20 mouse cellular contexts compared by ENCODE assay signal in the genomic region with DNA sequence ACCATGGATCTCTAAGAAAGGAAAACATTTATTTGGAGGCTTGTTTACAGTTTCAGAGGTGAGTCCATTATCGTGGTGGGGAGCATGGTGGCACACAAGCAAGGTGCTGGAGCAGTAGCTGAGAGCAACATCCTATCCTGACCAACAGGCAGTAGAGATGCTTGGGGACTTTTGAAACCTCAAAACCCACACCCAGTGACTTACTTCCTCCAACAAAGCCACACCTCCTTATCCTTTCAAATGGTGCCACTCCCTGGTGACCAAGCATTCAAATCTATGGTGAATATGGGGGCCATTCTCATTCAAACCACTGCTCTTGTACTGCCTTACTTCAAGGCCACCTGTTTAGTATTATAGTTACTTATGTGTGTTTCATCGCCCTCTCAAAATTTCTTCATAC. TPM values are rescaled to one million over a fixed set of nuclear protein-coding genes. Genes with fewer than 3 reads are reported as not detected.
A peak's percentile ranks its signal among the peaks of the same experiment; 100 is the strongest.
DNase-seq lines count a peak whose midpoint lies in the region; ATAC-seq lines count a peak whose summit lies in the region.
"Had no signal": no experiment of that assay in that cellular context is flagged by ENCODE, and none has a peak within 500 bp of the region (broad histone marks: within the 10 kb centered on the region; RNA-seq: fewer than 3 reads in every experiment).

No protein-coding gene starts in this region.

- H3K27me3 ChIP-seq in forebrain, embryonic 10.5 days (ENCODE audit: poor library complexity, severe bottlenecking), result no peaks in the 10 kb centered on the region
- H3K27me3 ChIP-seq in forebrain, embryonic 14.5 days (replicated peaks; ENCODE audit: control insufficient read depth, insufficient read depth, low read length), result no peaks in the 10 kb centered on the region
- no peaks in the 10 kb centered on the region for H3K27me3 ChIP-seq in midbrain, embryonic 14.5 days (ENCODE audit: control insufficient read depth, insufficient read depth, low read length)
- H3K27me3 ChIP-seq: embryonic facial prominence, embryonic 13.5 days; forebrain, embryonic 13.5 days; heart, embryonic 12.5 days; intestine, embryonic 15.5 days had no signal

- H3K27ac ChIP-seq in forebrain, embryonic 10.5 days, result no peak overlapping the region
- H3K27ac ChIP-seq in forebrain, embryonic 14.5 days (ENCODE audit: low read depth, low read length), result no peak overlapping the region
- H3K27ac ChIP-seq in midbrain, embryonic 14.5 days (replicated peaks; ENCODE audit: low read depth, low read length), result no peak overlapping the region
- H3K27ac ChIP-seq: embryonic facial prominence, embryonic 13.5 days; forebrain, embryonic 13.5 days; hindbrain, embryonic 10.5 days; hindbrain, embryonic 14.5 days; intestine, embryonic 15.5 days had no signal

- 86% methylated on average over 2 of the region's 2 CpGs for WGBS in forebrain, embryonic 10.5 days
- 91% methylated on average over 2 of the region's 2 CpGs for WGBS in forebrain, embryonic 14.5 days
- WGBS in midbrain, embryonic 14.5 days, result 94% methylated on average over 2 of the region's 2 CpGs

- no peaks in the 10 kb centered on the region for H3K36me3 ChIP-seq in forebrain, embryonic 10.5 days (replicated peaks)
- no peaks in the 10 kb centered on the region for H3K36me3 ChIP-seq in forebrain, embryonic 14.5 days (ENCODE audit: control insufficient read depth, insufficient read depth, low read length)
- no peaks in the 10 kb centered on the region for H3K36me3 ChIP-seq in midbrain, embryonic 14.5 days (ENCODE audit: control insufficient read depth, insufficient read depth, low read length)
- H3K36me3 ChIP-seq: embryonic facial prominence, embryonic 13.5 days; heart, embryonic 12.5 days; hindbrain, embryonic 10.5 days; intestine, embryonic 15.5 days had no signal

- ATAC-seq in forebrain, embryonic 14.5 days, result no peak
- ATAC-seq in midbrain, embryonic 14.5 days (ENCODE audit: low FRiP score, low TSS enrichment), result no peak
- ATAC-seq: activated CD4-positive, CD25-positive, alpha-beta regulatory T cell, adult 4 months; forebrain, embryonic 13.5 days had no signal

- no peak overlapping the region for H3K4me3 ChIP-seq in forebrain, embryonic 10.5 days
- no peak overlapping the region for H3K4me3 ChIP-seq in forebrain, embryonic 14.5 days (ENCODE audit: low read depth, low read length)
- no peak overlapping the region for H3K4me3 ChIP-seq in midbrain, embryonic 14.5 days (replicated peaks; ENCODE audit: low read depth, low read length)
- H3K4me3 ChIP-seq: embryonic facial prominence, embryonic 13.5 days; forebrain, embryonic 13.5 days; heart, embryonic 12.5 days; hindbrain, embryonic 10.5 days; intestine, embryonic 15.5 days had no signal

- no peaks in the 10 kb centered on the region for H3K9me3 ChIP-seq in forebrain, embryonic 10.5 days
- H3K9me3 ChIP-seq in forebrain, embryonic 14.5 days (replicated peaks; ENCODE audit: control insufficient read depth, low read length), result no peaks in the 10 kb centered on the region
- no peaks in the 10 kb centered on the region for H3K9me3 ChIP-seq in midbrain, embryonic 14.5 days (ENCODE audit: control insufficient read depth, low read length)
- H3K9me3 ChIP-seq: embryonic facial prominence, embryonic 13.5 days; forebrain, embryonic 13.5 days; heart, embryonic 12.5 days; hindbrain, embryonic 10.5 days; intestine, embryonic 15.5 days had no signal

- no peak overlapping the region for H3K9ac ChIP-seq in forebrain, embryonic 14.5 days (ENCODE audit: low read length)
- no peak overlapping the region for H3K9ac ChIP-seq in midbrain, embryonic 14.5 days (replicated peaks; ENCODE audit: low read length)
- H3K9ac ChIP-seq: embryonic facial prominence, embryonic 13.5 days; forebrain, embryonic 13.5 days; heart, embryonic 12.5 days; hindbrain, embryonic 14.5 days; intestine, embryonic 15.5 days had no signal

- peaks cover 6% of the 10 kb centered on the region; the same call in 1 of the 2 replicates for H3K4me1 ChIP-seq in forebrain, embryonic 10.5 days
- H3K4me1 ChIP-seq in forebrain, embryonic 14.5 days (ENCODE audit: control insufficient read depth, insufficient read depth, low read length), result no peaks in the 10 kb centered on the region
- no peaks in the 10 kb centered on the region for H3K4me1 ChIP-seq in midbrain, embryonic 14.5 days (ENCODE audit: control insufficient read depth, insufficient read depth, low read length)
- H3K4me1 ChIP-seq: embryonic facial prominence, embryonic 13.5 days; forebrain, embryonic 13.5 days had no signal

- no peak overlapping the region for H3K4me2 ChIP-seq in forebrain, embryonic 14.5 days (ENCODE audit: low read length)
- no peak overlapping the region for H3K4me2 ChIP-seq in midbrain, embryonic 14.5 days (ENCODE audit: low read length)
- H3K4me2 ChIP-seq: embryonic facial prominence, embryonic 13.5 days; forebrain, embryonic 13.5 days; heart, embryonic 12.5 days; hindbrain, embryonic 14.5 days; intestine, embryonic 15.5 days had no signal

- peak; percentile 9 for DNase-seq in forebrain, embryonic 10.5 days (ENCODE audit: extremely low spot score, low spot score)
- no peak for DNase-seq in forebrain, embryonic 14.5 days (ENCODE audit: low spot score)
- DNase-seq in ES-CJ7 (ENCODE audit: low read depth, low spot score) (peak; percentile 87), R1 (ENCODE audit: low read depth, low spot score) (peak; percentile 93)
- DNase-seq in midbrain, embryonic 14.5 days, result no peak
- DNase-seq in layer of hippocampus, adult 9-10 months (ENCODE audit: low spot score), result no peak
- DNase-seq in lung, postnatal 36 days, result no peak
- DNase-seq: adrenal gland, postnatal 14 days; cerebellum, adult 11-12 months; cerebellum, adult 9-11 months; cerebellum, postnatal 36 days; gastrocnemius, postnatal 10 days; kidney, adult 18-20 months had no signal

RNA-seq across cellular contexts. Expression of a gene that starts 20.0 kb away (rescaled TPM):
- 13.1 and 14.3 TPM in 2 replicates for polyA plus RNA-seq in forebrain, embryonic 10.5 days (2016; fragmentation: Nextera tagmentation; extraction: Ambion mirVana)
- 2.2 and 2.9 TPM in 2 replicates for polyA plus RNA-seq in forebrain, embryonic 14.5 days (2014; fragmentation: Nextera tagmentation; extraction: Ambion mirVana)
- polyA plus RNA-seq in midbrain, embryonic 14.5 days (2014; fragmentation: Nextera tagmentation; extraction: Ambion mirVana), result 5.4 and 5.8 TPM in 2 replicates
- polyA plus RNA-seq: activated CD4-positive, CD25-positive, alpha-beta regulatory T cell, adult 4 months had no signal

Comparison
In these comparisons a context has a peak if more than half of its experiments do, and no peak if none do; other contexts are left out.
1. DNase-seq: peak in forebrain, embryonic 10.5 days (single experiment), ES-CJ7 (single experiment) and R1 (single experiment); none in forebrain, embryonic 14.5 days (single experiment), midbrain, embryonic 14.5 days (single experiment), layer of hippocampus, adult 9-10 months (single experiment) and lung, postnatal 36 days (single experiment).